Mouse (Mus musculus): ENCODE measurements around the gene Ifi207. TPM values are rescaled to one million over a fixed set of nuclear protein-coding genes. Genes with fewer than 3 reads are reported as not detected.
"Not testable (repeated sequence)": the region's sequence is repeated elsewhere in the genome, so short reads cannot be mapped to it uniquely, and the experiment has no call there.

The Ifi207 gene
- 3.6 and 6.6 TPM in 2 replicates for total RNA-seq (2021)
- long read RNA-seq, experiment 1, partial matches to known transcripts, result 0 of 1 reads
- long read RNA-seq, experiment 1, other reads (novel, unspliced or antisense), result 1 of 1 reads
- long read RNA-seq, experiment 2, partial matches to known transcripts, result 0 of 1 reads
- long read RNA-seq, experiment 2, other reads (novel, unspliced or antisense), result 0 of 1 reads

DNA sequence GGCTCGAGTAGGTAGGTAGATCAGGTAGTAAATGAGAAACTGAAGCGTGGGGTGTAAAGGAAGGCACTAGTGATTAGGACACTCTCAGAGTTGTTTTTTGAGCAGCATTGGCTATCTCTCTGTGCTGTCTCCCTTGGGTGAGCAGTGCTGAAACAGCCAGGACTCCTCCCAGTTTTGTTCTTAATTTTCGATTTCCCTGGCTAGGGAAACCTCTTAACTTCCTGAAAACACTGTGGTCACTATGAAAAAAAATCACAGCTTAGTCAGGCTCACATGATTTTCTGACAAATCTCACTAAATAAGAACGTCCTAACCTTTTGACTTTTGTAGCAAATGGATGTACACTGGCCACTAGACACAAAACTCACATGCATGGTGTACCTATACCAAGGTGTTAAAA lies at the start of gene Ifi207:
Ifi207 (minus strand) TSS at position 92 of the 400 bp plus-strand sequence.
- DNase-seq, result no peak

DNA sequence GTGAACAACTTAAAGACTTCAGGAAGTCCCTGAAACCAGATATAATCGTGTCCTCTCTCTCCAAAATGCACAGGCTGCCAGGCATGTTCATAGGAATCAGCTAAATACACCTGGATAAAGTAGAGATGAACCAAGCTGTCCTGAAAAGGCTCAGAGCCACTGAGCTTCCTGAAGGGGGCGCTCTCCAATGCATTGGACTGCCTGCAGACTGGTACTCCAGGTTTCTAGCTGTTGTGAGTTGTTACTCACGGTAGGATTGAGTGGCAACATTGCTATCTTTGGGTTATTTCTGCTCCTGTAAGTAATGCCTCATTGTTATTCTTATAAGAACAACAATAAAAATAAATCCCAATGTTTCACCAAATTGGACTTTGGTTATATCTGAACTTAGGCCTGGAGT lies 31.9 kb upstream of the Ifi207 start:
- DNase-seq, result not testable (repeated sequence)

DNA sequence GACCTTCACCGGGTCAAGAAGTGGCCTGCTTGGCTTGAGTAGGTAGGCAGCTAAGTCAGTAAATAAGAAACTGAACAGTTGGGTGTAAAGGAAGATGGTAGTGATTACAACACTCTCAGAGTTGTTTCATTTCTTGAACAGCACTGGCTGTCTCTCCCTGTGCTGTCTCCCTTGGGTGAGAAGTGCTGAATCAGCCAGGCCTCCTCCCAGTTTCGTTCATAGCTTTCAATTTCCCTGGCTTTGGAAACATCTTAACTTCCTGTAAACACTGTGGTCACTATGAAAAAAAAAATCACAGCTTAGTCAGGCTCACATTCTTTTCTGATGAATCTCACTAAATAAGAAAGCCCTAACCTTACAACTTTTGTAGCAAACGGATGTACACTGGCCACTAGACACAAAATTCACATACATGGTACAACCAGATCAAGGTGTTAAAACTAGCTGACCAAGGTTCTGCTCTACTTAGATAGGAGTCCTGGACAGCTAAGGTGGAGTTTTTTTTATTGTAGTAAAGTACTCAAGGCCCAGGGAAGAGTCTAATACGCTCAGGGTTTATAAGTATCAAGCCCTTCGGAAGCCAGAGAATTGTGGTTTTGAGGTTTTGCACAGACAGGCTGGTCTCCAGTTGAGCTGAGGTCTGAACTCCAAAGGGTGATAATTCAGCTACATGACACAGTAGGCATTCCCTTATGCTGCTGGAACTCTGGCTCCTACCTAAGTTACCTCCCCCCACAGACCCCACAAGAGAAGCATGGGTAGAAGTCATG lies 25.5 kb upstream of the Ifi207 start, which contains the start of gene Ifi204:
Ifi204 (minus strand) TSS at position 96 of the 770 bp plus-strand sequence.
- peak; percentile 9 for DNase-seq

DNA sequence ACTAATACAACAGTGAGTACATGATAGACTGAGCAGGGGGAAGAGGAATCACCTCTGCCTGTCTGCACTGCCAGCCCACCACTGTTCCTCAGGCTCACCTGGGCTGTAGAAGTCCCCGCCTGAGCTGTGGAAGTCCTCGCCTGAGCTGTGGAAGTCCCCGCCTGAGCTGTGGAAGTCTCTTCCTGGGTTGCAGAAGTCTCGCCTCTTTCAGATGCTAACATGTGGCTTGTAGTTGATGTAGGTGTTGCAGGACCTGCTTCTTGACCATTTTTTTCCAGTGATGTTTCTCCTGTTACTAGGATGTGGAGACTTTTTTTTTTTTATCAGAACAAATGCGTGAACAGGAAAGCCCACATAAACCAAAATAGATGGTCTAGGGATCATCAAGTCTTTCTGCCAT lies 18.5 kb upstream of the Ifi207 start:
- DNase-seq, result not testable (repeated sequence)

DNA sequence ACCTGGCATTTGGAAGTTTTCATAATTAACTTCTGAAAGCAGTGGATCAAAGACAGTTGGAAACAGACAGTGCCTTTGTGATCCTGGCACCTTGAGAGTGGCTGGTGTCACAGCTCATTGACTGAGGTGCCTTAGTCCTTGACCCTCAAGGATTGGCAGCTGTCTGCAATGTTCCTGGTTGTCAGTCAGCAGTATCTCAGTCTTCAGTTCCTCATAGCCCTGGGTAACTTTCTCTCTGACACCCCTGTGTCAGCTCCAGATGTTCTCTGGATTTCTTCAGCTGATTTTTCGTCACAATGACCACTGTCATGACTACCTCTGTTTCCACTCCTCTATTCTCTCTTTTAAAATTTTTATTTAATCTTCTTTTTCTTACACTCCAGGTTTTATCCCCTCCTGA lies 715 bp upstream of the Ifi207 start:
- no peak for DNase-seq

DNA sequence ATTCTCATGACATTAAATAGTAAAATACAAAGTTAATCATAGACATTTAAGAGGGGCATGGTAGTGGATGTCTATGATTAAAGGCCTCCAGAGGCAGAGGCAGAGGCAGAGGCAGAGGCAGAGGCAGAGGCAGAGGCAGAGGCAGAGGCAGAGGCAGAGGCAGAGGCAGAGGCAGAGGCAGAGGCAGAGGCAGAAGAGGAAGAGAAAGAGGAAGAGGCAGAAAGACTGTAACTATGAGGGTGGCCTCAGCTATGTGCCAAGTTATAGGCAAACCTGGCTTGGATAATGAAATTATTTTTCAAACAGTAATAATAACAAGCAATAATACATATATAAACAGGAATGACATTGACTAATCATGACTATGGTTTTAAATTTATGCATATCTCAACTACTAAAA lies 1.0 kb downstream of the Ifi207 start:
- DNase-seq, result no peak

DNA sequence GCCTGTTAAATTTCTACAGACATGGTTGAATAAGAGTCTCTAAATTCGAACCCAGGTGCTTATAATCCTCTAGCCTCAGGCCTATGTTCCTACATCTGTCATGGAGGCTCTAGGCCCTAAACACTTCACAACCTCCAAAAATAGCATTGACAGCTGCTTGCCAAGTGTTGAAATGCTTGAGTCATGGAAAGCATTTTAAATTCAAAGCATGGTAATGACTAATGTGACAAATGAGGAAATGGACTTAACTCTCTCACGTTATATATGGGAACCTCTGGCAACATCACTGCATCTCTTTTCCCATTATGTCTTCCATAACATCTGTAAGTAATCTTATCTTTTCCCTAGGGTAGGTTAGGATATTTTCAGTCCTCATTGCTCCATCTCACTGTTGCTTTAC lies 4.6 kb downstream of the Ifi207 start:
- DNase-seq, result no peak

DNA sequence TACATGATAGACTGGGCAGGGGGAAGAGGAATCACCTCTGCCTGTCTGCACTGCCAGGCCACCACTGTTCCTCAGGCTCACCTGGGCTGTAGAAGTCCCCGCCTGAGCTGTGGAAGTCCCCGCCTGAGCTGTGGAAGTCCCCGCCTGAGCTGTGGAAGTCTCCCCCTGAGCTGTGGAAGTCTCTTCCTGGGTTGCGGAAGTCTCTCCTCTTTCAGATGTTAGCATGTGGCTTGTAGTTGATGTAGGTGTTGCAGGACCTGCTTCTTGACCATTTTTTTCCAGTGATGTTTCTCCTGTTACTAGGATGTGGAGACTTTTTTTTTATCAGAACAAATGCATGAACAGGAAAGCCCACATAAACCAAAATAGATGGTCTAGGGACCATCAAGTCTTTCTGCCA lies 6.5 kb downstream of the Ifi207 start:
- DNase-seq, result not testable (repeated sequence)

DNA sequence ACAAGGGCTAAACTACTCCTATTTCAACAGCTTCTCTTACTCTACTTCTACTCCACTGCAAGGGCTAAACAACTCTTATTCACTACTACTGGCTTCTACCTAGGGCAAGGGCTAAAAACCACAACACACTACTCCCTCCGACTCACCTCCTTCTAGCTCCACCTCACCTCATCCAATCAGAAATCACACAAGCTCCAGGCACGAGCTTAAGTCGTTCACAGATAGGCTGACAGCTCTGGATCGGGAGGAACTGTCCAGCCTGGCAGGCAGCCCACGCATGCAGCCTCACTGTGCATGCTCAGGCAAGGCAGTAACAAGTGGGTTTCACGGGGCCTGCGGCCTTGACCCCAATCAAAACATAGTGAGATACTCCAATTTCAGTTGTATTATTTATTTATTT lies 8.3 kb downstream of the Ifi207 start:
- peak; percentile 21 for DNase-seq

DNA sequence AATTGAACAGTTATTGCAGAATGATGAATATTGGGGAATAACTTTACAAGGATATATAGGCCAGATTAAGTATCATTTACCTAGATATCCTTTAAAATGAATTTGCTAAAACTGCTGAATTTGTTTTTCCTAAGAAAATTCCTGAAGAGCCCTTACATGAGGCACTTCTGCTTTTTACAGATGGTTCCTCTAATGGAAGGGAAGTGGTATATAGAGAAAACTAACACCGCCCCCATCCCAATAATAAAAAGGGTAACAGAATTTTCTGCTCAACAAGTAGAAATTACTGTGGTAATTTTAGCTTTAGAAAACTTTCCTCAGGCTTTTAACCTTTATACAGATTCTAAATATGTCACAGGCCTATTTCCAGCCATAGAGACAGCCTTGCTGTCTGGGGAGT lies 47.3 kb downstream of the Ifi207 start:
- no peak for DNase-seq

DNA sequence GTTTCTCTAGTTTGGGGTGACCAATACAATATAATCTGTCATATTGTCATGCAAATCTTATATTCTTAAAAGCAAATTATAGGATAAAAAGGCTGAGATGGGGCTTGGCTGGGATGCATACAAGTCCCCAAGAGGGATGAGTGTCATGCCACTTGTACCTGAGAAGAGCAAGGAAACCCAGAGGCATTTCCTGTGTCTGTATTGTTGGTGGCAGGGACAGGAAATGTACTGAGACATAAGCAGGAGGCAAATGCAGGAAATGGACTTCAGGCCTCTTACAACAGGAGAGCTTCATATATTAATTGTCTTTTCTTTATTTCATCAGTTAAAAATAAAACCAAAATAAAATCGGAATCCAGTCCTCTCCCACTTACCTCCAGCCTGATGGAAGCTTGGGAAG lies 62.9 kb downstream of the Ifi207 start:
- DNase-seq, result not testable (repeated sequence)

DNA sequence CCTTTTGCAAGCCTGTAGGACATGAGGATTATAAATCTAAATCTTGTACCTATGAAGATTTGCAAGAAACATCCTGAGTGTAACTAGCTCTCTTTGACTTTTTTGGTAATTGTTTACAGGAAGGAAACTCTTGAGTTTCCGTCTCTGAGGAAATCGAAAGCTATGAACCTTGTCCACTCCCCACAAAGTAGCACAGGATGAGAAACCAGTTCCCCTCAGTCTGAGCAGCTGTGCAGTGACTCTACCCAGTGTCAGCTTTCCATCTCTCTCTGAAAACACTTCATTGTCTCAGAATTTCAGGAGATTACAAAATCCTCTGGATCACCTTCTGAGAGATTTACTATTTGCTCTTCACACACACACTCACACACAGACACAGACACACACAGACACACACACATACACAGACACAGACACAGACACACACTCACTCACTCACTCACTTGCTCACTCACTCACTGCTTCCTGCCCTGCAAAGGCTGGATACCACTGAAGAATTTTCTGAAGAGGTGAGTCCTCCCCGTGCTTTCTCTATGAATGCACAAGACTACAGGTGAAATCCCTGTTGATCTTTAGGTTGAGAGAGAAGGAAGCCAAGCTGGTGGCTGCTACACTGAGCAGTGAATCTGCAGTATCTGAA lies 68.0 kb downstream of the Ifi207 start, which contains the start of gene Ifi208:
Ifi208 (plus strand) TSS at position 218 of the 640 bp plus-strand sequence.
- peak; percentile 4 for DNase-seq

Other genes starting within 250 kb of the Ifi207 start
- 0.22 and 1.4 TPM in 2 replicates for gene Ifi214, start 205.8 kb downstream of the Ifi207 start, total RNA-seq (2021)
- 0.11 and 3.6 TPM in 2 replicates for gene Ifi213, start 142.5 kb downstream of the Ifi207 start, total RNA-seq (2021)
- 1.1 and 8.3 TPM in 2 replicates for gene Ifi209, start 110.8 kb downstream of the Ifi207 start, total RNA-seq (2021)
- 0.52 and 4.5 TPM in 2 replicates for gene Ifi208, start 68.1 kb downstream of the Ifi207 start, total RNA-seq (2021)
- gene Ifi204, start 25.2 kb upstream of the Ifi207 start, total RNA-seq (2021), result 3.6 and 6.3 TPM in 2 replicates
- gene Ifi211, start 171.3 kb upstream of the Ifi207 start, total RNA-seq (2021), result 2.1 and 2.7 TPM in 2 replicates
- gene Mndal, start 200.7 kb upstream of the Ifi207 start, total RNA-seq (2021), result 11.5 and 27.3 TPM in 2 replicates
- 10.1 and 20.6 TPM in 2 replicates for gene Ifi203, start 200.9 kb upstream of the Ifi207 start, total RNA-seq (2021)
- not detected in 2 replicates for gene Ifi202b, start 241.0 kb upstream of the Ifi207 start, total RNA-seq (2021)

Data from adrenal gland, postnatal 14 days (tissue).